Mouse (Mus musculus): ENCODE data around the gene Gm44502. TPM values are rescaled to one million over a fixed set of nuclear protein-coding genes. Genes with fewer than 3 reads are reported as not detected.

The Gm44502 gene
- 0.15 TPM in 1 of 2 replicates, not detected in the other for polyA plus RNA-seq (2014; fragmentation: Nextera tagmentation; extraction: Ambion mirVana)

DNA sequence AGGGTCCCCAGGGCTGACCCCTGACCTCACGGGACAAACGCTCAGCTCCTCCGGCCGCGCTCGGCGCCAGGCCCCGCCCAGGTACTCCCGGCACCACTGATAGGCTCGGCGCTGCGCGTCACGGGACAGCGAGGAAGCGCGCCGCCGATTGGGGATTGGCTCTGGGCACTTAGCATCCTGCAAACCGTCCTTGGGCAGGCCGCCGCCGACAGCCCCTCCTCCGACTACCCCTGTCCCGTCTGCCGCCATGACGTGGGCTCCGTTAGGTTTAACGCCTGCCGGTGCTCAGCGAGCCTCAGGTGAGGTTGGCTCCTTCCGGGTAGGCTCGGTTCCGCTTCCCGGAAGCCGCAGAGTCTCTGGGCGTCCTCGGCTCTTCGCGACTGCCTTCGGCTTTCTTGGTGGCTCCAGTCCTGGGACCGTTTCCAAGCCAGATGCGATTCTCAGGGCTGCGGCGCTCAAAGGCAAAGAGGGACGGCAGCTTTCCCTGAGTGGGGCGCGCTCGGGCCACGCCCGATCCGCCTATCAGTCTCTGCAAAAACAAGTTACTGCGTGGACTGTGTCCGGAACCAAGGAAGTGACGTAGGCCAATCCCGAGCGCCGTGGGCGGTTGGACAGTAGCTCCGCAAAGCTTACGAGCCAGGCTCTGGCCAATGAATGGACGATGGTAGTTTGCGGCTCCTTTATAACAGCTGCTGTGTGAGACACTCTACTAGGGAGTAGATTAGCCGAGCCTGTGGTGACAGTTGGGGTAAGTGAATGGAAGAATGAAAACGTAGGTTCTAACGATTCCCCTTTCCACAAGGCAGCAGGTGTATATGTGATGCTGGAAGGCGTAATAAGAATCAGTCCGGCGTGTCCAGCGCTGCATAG is at the start of gene Gm44502, which contains the start of the genes C730034F03Rik and Chkb:
Gm44502 (minus strand) TSS at position 345 of the 870 bp plus-strand sequence.
C730034F03Rik (plus strand) TSS at position 238 of the 870 bp plus-strand sequence.
Chkb (minus strand) TSS at position 557 of the 870 bp plus-strand sequence.
- H3K36me3 ChIP-seq (ENCODE audit: insufficient read depth) = peaks cover 18% of the 10 kb centered on the region
- no peaks in the 10 kb centered on the region for H3K9me3 ChIP-seq (ENCODE audit: low read depth, low read length)
- under 1% methylated on average over 70 of the region's 70 CpGs for WGBS
- peaks cover 5% of the 10 kb centered on the region; the same call in 1 of the 2 replicates for H3K4me1 ChIP-seq (ENCODE audit: insufficient read depth)
- peak within 1 kb of the TSS; percentile 76 for H3K9ac ChIP-seq
- ATAC-seq (ENCODE audit: insufficient read depth) (peak; percentile 95), DNase-seq (peak; percentile 96)
- peak within 1 kb of the TSS; percentile 80 for H3K4me3 ChIP-seq (ENCODE audit: low read depth, low read length)
- H3K4me2 ChIP-seq = peak within 1 kb of the TSS; percentile 92
- no peaks in the 10 kb centered on the region for H3K27me3 ChIP-seq (ENCODE audit: insufficient read depth, low read length)
- H3K27ac ChIP-seq (ENCODE audit: low read depth) = peak within 1 kb of the TSS; percentile 99
- TF ChIP-seq CTCF (IDR thresholded peaks at IDR 0.05; ENCODE audit: low read depth) = no peak

DNA sequence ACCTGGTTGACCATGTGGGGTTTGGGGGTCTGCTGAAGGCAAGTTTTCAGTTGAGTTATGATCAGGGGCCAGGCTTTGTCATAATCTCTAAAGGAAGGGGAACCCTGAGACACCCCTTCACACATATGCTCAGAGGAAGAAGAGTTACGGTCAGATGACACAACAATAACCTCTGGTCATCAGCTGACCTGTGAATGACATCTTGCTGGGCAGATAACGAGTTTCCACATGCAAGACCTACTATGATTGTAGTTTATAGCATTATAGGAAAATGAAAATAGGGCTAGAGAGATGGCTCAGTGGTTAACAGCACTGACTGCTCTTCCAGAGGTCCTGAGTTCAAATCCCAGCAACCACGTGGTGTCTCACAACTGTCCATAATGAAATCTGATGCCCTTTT is 49.1 kb upstream of the Gm44502 start:
- Histone ChIP-seq H3K27ac (ENCODE audit: low read depth) (no peak overlapping the region), H3K9me3 (ENCODE audit: low read depth, low read length) (no peaks in the 10 kb centered on the region), H3K36me3 (ENCODE audit: insufficient read depth) (no peaks in the 10 kb centered on the region), H3K4me3 (ENCODE audit: low read depth, low read length) (no peak overlapping the region), H3K27me3 (ENCODE audit: insufficient read depth, low read length) (no peaks in the 10 kb centered on the region), H3K4me2 (no peak overlapping the region), H3K4me1 (ENCODE audit: insufficient read depth) (no peaks in the 10 kb centered on the region), H3K9ac (no peak overlapping the region)
- WGBS = 68% methylated on average over 3 of the region's 3 CpGs
- DNase-seq (no peak), ATAC-seq (ENCODE audit: insufficient read depth) (no peak)
- TF ChIP-seq CTCF (IDR thresholded peaks at IDR 0.05; ENCODE audit: low read depth) = no peak

DNA sequence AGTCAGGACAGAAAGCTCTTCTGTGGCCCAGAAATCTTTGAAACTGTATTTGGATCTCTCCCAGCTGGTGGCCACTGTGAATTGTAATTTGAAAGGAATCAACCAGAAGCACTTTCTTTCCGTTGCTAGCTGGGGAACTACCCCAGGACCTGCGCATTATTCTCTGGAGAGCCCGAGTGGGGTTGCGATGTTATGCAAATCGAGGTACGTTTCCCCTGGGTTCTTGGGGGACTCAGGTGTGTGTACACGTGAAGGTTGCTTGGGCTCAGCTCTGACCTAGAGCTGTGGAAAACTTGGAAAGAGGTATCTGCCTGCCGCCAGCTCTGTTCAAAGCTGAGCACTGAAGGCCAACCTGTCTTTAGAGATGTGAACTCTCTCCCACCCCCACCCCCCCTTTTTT is 48.3 kb upstream of the Gm44502 start:
- Histone ChIP-seq H3K9ac (no peak overlapping the region), H3K9me3 (ENCODE audit: low read depth, low read length) (no peaks in the 10 kb centered on the region), H3K4me2 (no peak overlapping the region), H3K27ac (ENCODE audit: low read depth) (no peak overlapping the region), H3K36me3 (ENCODE audit: insufficient read depth) (no peaks in the 10 kb centered on the region), H3K4me1 (ENCODE audit: insufficient read depth) (no peaks in the 10 kb centered on the region), H3K27me3 (ENCODE audit: insufficient read depth, low read length) (no peaks in the 10 kb centered on the region), H3K4me3 (ENCODE audit: low read depth, low read length) (no peak overlapping the region)
- ATAC-seq (ENCODE audit: insufficient read depth) = no peak
- WGBS = 51% methylated on average over 8 of the region's 8 CpGs
- no peak for TF ChIP-seq CTCF (IDR thresholded peaks at IDR 0.05; ENCODE audit: low read depth)
- DNase-seq = peak; percentile 36

DNA sequence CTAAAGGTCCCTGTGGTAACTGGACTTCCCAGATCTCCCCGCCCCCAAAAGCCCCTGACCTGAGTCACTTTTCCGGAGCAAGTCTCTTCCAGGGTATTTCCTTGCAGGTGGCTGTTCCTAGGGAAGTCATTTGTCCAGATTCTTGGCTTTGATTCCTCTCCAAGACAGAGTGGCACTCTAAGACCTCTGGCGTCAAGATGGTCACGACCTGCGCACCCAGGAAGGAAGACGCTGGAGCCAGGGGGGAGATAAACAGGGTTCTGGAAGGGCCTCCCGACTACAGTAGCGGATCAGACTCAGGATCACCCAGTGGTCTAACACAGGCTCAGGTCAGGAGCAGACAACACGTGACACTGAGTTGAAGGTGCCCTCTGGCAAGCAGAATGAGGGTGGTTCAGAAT is 47.6 kb upstream of the Gm44502 start, which contains the start of gene Arsa:
Arsa (minus strand) TSS at position 335 of the 401 bp plus-strand sequence.
- no peaks in the 10 kb centered on the region for H3K4me1 ChIP-seq (ENCODE audit: insufficient read depth)
- no peaks in the 10 kb centered on the region for H3K9me3 ChIP-seq (ENCODE audit: low read depth, low read length)
- H3K27me3 ChIP-seq (ENCODE audit: insufficient read depth, low read length) = no peaks in the 10 kb centered on the region
- TF ChIP-seq CTCF (IDR thresholded peaks at IDR 0.05; ENCODE audit: low read depth) = no peak
- DNase-seq (peak; percentile 41), ATAC-seq (ENCODE audit: insufficient read depth) (no peak)
- H3K4me3 ChIP-seq (ENCODE audit: low read depth, low read length) = peak within 1 kb of the TSS; percentile 57
- peak within 1 kb of the TSS; percentile 72; the same call in 1 of the 2 replicates for H3K27ac ChIP-seq (ENCODE audit: low read depth)
- H3K36me3 ChIP-seq (ENCODE audit: insufficient read depth) = no peaks in the 10 kb centered on the region
- peak within 1 kb of the TSS; percentile 55 for H3K9ac ChIP-seq
- 25% methylated on average over 9 of the region's 9 CpGs for WGBS
- peak within 1 kb of the TSS; percentile 84 for H3K4me2 ChIP-seq

DNA sequence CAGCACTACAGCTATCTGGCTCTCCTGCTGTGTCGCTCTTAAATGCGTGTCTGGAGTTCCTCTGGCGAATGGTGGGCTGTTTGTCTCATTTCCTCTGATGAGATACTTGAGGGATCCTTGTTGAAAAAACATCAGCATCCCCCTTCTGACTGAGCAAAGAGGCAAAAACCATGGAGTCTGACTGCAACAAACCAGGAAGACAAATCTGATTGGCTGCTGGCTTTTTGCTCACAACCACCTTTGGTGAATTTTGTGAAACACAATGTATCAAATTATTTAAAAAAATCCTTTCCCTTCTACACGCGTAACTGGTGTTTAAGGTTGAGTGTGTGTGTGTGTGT is 46.9 kb upstream of the Gm44502 start:
- Histone ChIP-seq H3K9ac (peak overlapping the region; percentile 55), H3K4me2 (peak overlapping the region; percentile 84), H3K36me3 (ENCODE audit: insufficient read depth) (no peaks in the 10 kb centered on the region), H3K4me1 (ENCODE audit: insufficient read depth) (no peaks in the 10 kb centered on the region), H3K9me3 (ENCODE audit: low read depth, low read length) (no peaks in the 10 kb centered on the region), H3K27ac (ENCODE audit: low read depth) (peak overlapping the region; percentile 72; the same call in 1 of the 2 replicates), H3K4me3 (ENCODE audit: low read depth, low read length) (peak overlapping the region; percentile 57), H3K27me3 (ENCODE audit: insufficient read depth, low read length) (no peaks in the 10 kb centered on the region)
- no peak for TF ChIP-seq CTCF (IDR thresholded peaks at IDR 0.05; ENCODE audit: low read depth)
- no peak for DNase-seq
- ATAC-seq (ENCODE audit: insufficient read depth) = no peak
- 6% methylated on average over 5 of the region's 5 CpGs for WGBS

DNA sequence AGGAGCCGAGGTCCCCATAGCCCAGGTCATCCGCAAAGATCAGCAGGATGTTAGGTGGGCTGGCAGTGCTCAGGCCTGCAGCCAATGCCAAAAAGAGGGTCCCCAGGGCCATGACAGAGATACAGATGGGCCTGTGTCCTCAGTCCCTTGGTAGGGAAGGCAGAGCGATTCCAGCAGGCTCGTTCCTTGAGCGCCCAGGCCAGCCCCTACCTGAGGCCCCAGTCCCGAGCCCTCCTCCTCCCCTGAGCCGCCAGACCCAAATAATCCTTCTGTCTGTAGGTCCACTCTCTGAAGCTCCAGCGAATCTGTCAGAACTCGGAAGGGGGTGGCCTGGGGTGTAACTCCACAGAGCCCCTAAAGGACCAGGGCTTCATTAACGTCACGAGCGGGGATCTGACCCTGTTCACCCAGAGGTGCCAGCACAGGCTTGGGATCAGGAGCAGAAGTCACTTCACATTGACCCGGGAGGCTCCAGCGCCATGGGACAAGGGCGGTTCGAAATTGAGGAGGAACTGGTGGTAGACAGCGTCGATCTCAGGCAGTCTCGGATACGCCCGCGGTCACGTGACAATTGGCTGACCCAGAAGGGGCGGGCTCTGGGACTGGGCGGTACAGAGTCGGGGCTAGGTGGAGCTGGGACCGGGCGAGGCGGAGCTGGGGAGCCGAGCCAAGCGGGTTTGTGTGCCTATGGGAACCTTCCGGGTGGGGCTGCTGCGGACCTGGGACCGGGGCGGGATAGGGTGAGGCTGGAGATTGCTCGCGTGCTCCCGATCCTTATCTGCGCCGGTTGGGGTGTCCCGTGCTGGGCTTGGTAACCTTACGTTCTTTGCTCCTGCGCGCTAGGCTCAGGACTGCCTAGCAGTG is 46.3 kb upstream of the Gm44502 start:
- peak overlapping the region; percentile 55 for H3K9ac ChIP-seq
- WGBS = 8% methylated on average over 44 of the region's 44 CpGs
- peak overlapping the region; percentile 72; the same call in 1 of the 2 replicates for H3K27ac ChIP-seq (ENCODE audit: low read depth)
- no peaks in the 10 kb centered on the region for H3K27me3 ChIP-seq (ENCODE audit: insufficient read depth, low read length)
- H3K4me1 ChIP-seq (ENCODE audit: insufficient read depth) = no peaks in the 10 kb centered on the region
- peak overlapping the region; percentile 57 for H3K4me3 ChIP-seq (ENCODE audit: low read depth, low read length)
- H3K4me2 ChIP-seq = peak overlapping the region; percentile 84
- no peak for TF ChIP-seq CTCF (IDR thresholded peaks at IDR 0.05; ENCODE audit: low read depth)
- no peaks in the 10 kb centered on the region for H3K9me3 ChIP-seq (ENCODE audit: low read depth, low read length)
- H3K36me3 ChIP-seq (ENCODE audit: insufficient read depth) = no peaks in the 10 kb centered on the region
- ATAC-seq (ENCODE audit: insufficient read depth) = peak; percentile 99
- peak; percentile 96 for DNase-seq
